Mouse (Mus musculus): ENCODE data around the gene Ralgapa2.

GRCm38 (mm10) chr2:146254387-146254786 lies 257.8 kb downstream of the Ralgapa2 start:
- TF ChIP-seq POLR2A (IDR thresholded peaks at IDR 0.05; ENCODE audit: low read depth, low read length) (no peak), CTCF (conservative IDR thresholded peaks at IDR 0.05 in 1 of 2, IDR thresholded peaks at IDR 0.05 in 1 of 2; ENCODE audit: low read depth in 2 of 2, low read length in 2 of 2) (no peak), EP300 (IDR thresholded peaks at IDR 0.05; ENCODE audit: low read length) (peak; percentile 95), MAFK (IDR thresholded peaks at IDR 0.05; ENCODE audit: insufficient replicate concordance, low read length) (peak; percentile 85), ELF1 (IDR thresholded peaks at IDR 0.05; ENCODE audit: low read depth, low read length) (no peak), MAX (IDR thresholded peaks at IDR 0.05; ENCODE audit: low read length) (no peak), ZNF384 (IDR thresholded peaks at IDR 0.05; ENCODE audit: low read depth, low read length) (no peak; the same call in 1 of the 2 replicates), USF1 (IDR thresholded peaks at IDR 0.05; ENCODE audit: low read depth, low read length) (no peak), SIN3A (IDR thresholded peaks at IDR 0.05; ENCODE audit: low read length) (peak; percentile 46; the same call in 1 of the 2 replicates)
